Mouse (Mus musculus) lung, embryonic 15.5 days (tissue): ENCODE measurements at regions not wholly inside any gene's neighbourhood (a gene's known extent, or its start where the extent isn't known, plus 50 kb on each side); places are given as distances from the start of the nearest gene placed in this dataset.

ENCODE experiments used
- ATAC-seq: fragments of 200-750 bp; cut with Nextera tagmentation; 2 replicates; pipeline ENCODE4 v1.8.0; 2017; ENCODE audit warnings: moderate number of reproducible peaks, borderline replicate concordance; ENCODE audit not compliant: low FRiP score, low TSS enrichment; ENCODE audit errors: extremely low read depth
- H3K27ac ChIP-seq: fragments of 300-500 bp; sonication (generic); 2 replicates; pipeline ENCODE4 v1.5.1; 2015; ENCODE audit warnings: moderate library complexity, mild to moderate bottlenecking, inconsistent platforms
- H3K27me3 ChIP-seq: fragments of 300-500 bp; sonication (generic); 2 replicates; pipeline ENCODE4 v1.6.1; 2015; ENCODE audit warnings: inconsistent platforms
- H3K36me3 ChIP-seq: fragments of 300-500 bp; sonication (generic); 2 replicates; pipeline ENCODE4 v1.6.1; 2015; ENCODE audit warnings: inconsistent platforms
- H3K4me1 ChIP-seq: fragments of 300-500 bp; sonication (generic); 2 replicates; pipeline ENCODE4 v1.6.1; 2015; ENCODE audit warnings: inconsistent platforms
- H3K4me2 ChIP-seq: fragments of 300-500 bp; sonication (generic); 2 replicates; pipeline ENCODE4 v1.6.1; 2015; ENCODE audit warnings: inconsistent platforms, mild to moderate bottlenecking, moderate library complexity
- H3K4me3 ChIP-seq: fragments of 300-500 bp; sonication (generic); 2 replicates; pipeline ENCODE4 v1.5.1; 2015; ENCODE audit warnings: mild to moderate bottlenecking, inconsistent platforms
- H3K9ac ChIP-seq: fragments of 300-500 bp; sonication (generic); 2 replicates; pipeline ENCODE4 v1.6.1; 2015; ENCODE audit warnings: inconsistent platforms
- H3K9me3 ChIP-seq: fragments of 300-500 bp; sonication (generic); 2 replicates; pipeline ENCODE4 v1.6.1; 2016; ENCODE audit warnings: inconsistent platforms
- WGBS: fragments of 180-500 bp; shearing (Covaris S2); methylation state at CpG from one replicate; pipeline ENCODE4 v1.1.7; 2015; 5-methylcytosine and 5-hydroxymethylcytosine counted together

DNA sequence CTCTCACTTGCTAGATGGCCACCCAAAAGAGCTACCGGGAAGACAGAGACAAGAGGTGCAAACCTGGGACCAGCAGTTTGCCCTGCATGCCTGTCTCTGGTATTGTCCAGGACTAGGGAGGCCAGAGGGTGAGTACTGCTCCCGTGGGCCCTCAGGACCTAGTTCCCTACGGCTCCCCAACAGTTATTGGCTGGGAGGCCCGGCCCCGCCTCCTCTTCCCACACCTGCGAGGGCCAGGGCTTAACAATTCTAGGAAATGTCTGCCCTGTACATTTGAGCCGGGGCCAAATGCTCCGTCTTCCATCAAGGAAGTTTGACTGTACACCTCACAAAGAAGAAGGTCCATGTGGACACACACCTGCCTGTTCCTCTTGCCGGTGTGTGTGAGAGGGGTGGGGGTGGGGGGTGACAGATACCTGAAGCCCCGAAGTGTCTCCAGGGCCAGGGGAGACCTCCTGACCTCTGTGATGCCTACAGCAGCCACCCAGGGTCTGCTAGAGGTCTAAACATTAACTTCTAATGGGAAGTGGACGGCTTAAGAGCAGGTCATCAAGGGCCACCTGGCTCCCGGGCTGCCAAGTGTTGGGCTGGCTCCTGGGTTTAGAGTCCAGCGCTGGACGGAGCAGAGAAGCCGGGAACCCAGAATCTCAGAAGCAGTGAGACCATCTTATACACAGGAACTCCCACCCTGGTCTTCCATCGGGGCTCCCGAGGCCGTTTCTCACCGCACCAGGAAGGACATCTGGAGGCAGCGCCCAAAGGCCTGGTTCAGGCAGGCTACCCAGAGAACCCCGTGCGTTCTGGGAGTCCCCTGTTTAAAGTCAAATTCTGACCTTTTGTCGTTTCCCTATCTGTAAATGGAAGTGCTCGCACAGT, 146.5 kb downstream of the Vegfa start:
- ATAC-seq: no peak
- H3K27me3 ChIP-seq: 0 out of 2 replicates have a peak, but pooled peaks cover 5% of the 10 kb centered on the region
- no peaks in the 10 kb centered on the region for H3K9me3 ChIP-seq
- peaks cover 34% of the 10 kb centered on the region for H3K4me1 ChIP-seq
- no peaks in the 10 kb centered on the region for H3K36me3 ChIP-seq
- WGBS: 35% methylated on average over 24 of the region's 24 CpGs
- H3K9ac ChIP-seq: no peak overlapping the region
- peak overlapping the region; percentile 35 for H3K4me2 ChIP-seq
- H3K4me3 ChIP-seq: no peak overlapping the region
- peak overlapping the region; percentile 39; the same call in 1 of the 2 replicates for H3K27ac ChIP-seq

DNA sequence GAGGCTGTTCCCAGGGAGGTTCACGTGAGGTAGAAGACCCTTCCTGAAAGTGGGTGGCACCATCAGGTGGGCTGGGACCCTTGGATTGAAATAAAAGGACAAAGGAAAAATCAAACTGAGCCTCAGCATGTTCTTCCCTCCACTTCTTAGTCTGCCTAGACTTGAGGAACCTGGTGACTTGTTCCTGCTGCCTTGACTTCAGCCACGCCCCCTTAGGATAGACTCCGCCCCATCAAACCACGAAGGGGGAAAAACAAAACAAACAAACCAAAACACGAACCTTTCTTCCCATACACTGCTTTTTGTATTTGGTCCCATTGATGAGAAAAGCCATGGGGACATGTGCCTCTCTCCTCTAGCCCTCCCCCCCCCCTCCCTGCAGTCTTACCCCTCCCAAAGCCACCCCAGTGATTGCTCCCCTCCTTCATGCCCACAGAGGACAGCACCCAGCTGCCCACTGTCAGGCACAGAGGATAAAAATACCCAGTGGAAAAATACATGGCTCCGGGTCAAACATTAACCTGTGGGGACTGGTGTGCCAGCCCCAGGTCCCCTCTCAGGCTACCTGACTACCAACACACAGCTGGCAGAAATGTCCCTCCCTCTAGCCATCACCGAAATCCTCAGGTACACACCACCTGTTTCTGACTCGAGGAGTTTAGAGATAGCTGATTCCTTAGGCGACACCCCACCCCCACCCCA, 148.0 kb downstream of the Vegfa start:
- H3K9ac ChIP-seq: no peak overlapping the region
- no peak for ATAC-seq
- no peaks in the 10 kb centered on the region for H3K27me3 ChIP-seq

DNA sequence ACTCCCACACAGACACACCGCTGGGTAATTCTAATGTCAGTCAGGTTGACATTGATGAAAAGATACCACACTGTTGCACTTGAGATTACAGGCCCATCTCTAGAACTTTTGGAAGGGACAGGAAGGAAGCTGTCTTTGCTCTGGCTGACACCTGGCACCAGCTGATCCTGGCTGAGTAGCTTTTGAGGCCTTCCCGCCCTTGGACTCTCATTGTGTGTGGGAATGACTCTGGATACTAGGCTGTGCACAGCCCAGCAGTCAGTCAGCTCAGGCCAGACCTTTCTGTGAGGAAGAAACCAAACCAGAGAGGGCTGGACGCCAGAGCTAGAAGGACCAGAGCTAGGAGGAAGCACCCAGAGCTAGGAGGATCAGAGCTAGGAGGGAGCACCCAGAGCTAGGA, 149.0 kb upstream of the 1600014C23Rik start:
- no peak overlapping the region for H3K27ac ChIP-seq
- H3K36me3 ChIP-seq: no peaks in the 10 kb centered on the region
- peaks cover 4% of the 10 kb centered on the region; the same call in 1 of the 2 replicates for H3K9me3 ChIP-seq
- no peak overlapping the region for H3K4me2 ChIP-seq
- no peak for ATAC-seq
- no peak overlapping the region for H3K4me3 ChIP-seq
- H3K4me1 ChIP-seq: peaks cover 35% of the 10 kb centered on the region
- 69% methylated on average over 3 of the region's 3 CpGs for WGBS
- H3K27me3 ChIP-seq: no peaks in the 10 kb centered on the region
- no peak overlapping the region for H3K9ac ChIP-seq

More for the DNA sequence above, 148.0 kb downstream of the Vegfa start:
- Histone ChIP-seq H3K4me2 (no peak overlapping the region), H3K4me3 (no peak overlapping the region), H3K36me3 (no peaks in the 10 kb centered on the region), H3K4me1 (peaks cover 35% of the 10 kb centered on the region), H3K27ac (no peak overlapping the region), H3K9me3 (no peaks in the 10 kb centered on the region)
- WGBS: 53% methylated on average over 9 of the region's 9 CpGs

DNA sequence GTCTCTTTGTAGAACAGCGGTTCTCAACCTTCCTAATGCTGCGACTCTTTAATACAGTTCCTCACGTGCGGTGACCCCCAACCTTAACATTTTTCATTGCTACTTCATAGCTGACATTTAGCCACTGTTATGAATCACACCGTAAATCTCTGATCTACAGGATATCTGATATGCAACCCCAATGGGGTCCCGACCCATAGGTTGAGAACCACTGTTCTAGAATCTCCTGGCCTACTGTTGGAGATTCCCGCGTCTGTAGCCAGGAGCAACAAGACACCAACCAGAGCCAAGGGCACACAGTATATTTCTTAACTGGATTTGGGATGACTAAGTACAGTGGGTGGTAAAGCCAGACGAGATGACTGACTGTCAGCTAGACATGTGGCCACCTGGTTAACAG, 147.6 kb upstream of the 1600014C23Rik start:
- no peak overlapping the region for H3K9ac ChIP-seq
- peaks cover 26% of the 10 kb centered on the region for H3K4me1 ChIP-seq
- no peak overlapping the region for H3K4me2 ChIP-seq
- H3K9me3 ChIP-seq: peaks cover 4% of the 10 kb centered on the region; the same call in 1 of the 2 replicates
- 92% methylated on average over 9 of the region's 9 CpGs for WGBS
- H3K27ac ChIP-seq: no peak overlapping the region
- ATAC-seq: no peak
- H3K4me3 ChIP-seq: no peak overlapping the region
- H3K27me3 ChIP-seq: no peaks in the 10 kb centered on the region
- no peaks in the 10 kb centered on the region for H3K36me3 ChIP-seq

DNA sequence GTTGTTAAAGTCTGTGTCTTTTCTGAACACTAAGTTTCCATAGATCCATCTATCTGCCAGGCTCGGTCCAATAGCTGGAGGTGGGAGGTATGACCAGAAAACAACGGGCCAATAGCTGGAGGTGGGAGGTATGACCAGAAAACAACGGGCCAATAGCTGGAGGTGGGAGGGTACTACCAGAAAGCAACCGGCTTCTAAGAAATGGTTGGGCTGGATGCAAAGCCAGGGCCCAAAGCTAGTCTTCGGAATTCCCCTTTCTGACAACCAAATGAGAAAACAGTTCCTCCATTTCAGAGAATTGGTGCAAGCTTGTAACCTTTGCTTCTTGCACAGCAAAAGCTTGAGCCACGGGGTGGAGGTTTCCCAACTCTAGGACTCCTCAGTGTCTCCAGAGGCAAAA, 147.1 kb upstream of the 1600014C23Rik start:
- Histone ChIP-seq H3K4me3 (no peak overlapping the region), H3K4me2 (no peak overlapping the region), H3K4me1 (peaks cover 21% of the 10 kb centered on the region), H3K27me3 (no peaks in the 10 kb centered on the region), H3K36me3 (no peaks in the 10 kb centered on the region), H3K27ac (no peak overlapping the region), H3K9me3 (peaks cover 4% of the 10 kb centered on the region; the same call in 1 of the 2 replicates), H3K9ac (no peak overlapping the region)
- no peak for ATAC-seq
- WGBS: 90% methylated on average over 6 of the region's 6 CpGs

DNA sequence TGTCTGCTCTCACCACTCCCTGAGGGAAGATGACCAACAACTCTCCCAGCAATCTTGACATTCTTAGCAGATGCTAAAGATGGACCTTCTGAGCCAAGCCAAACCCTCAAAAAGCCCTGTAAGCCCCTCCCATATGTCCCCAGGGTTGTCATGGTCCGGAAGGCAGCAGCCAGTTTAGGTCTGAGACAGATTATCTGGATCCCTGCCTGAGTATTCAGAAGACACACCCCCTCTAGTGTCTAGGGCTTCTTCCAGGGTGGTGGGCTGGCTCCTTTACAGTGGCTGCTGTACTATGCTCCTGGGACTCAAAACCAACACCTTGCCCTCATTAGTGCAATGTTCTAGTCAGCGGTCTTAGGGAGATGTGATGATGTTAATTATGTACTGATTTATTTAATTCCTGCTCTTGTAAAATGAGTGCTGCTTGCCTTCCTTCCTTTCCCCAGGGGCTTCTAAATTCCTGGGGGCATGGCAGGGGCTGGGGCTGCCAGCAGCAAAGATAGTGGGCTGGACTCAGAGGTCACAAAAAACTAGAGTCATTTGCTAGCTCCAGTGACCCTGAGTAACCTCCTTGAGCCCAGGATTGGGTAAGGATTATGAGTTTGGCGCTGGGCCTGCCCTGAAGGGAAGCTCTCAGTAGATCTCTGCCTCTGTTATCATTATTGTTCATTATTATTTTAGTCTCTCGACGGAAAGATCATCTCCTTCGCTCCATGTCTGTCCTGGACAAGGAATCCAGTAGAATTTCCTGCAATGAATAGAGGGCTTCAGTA, 146.0 kb upstream of the 1600014C23Rik start:
- Histone ChIP-seq H3K4me3 (no peak overlapping the region), H3K4me1 (0 out of 2 replicates have a peak, but pooled peaks cover 14% of the 10 kb centered on the region), H3K27me3 (no peaks in the 10 kb centered on the region), H3K4me2 (no peak overlapping the region), H3K36me3 (no peaks in the 10 kb centered on the region), H3K9ac (no peak overlapping the region), H3K27ac (no peak overlapping the region), H3K9me3 (peaks cover 4% of the 10 kb centered on the region; the same call in 1 of the 2 replicates)
- peak; percentile 21; the same call in 1 of the 2 replicates for ATAC-seq
- 58% methylated on average over 6 of the region's 6 CpGs for WGBS

DNA sequence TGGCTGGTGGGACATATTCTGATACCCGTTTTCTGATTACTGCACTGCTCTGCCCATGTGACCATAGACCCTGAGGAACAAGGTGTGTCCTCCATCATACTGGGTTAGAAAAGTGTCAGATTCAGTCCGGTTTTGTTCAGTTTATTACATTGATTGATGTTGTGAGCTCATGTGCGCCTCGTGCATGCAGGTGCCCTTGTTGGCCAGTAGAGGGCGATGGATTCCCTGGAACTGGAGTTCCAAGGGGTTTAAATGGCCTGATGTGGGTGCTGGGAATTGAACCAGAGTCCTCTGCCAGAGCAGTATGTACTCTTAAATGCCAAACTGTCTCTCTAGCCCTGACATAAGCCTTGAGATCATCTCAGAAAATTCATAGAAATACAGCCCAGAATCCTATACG, 144.8 kb upstream of the 1600014C23Rik start:
- H3K27ac ChIP-seq: no peak overlapping the region
- no peak for ATAC-seq
- WGBS: 84% methylated on average over 6 of the region's 6 CpGs

DNA sequence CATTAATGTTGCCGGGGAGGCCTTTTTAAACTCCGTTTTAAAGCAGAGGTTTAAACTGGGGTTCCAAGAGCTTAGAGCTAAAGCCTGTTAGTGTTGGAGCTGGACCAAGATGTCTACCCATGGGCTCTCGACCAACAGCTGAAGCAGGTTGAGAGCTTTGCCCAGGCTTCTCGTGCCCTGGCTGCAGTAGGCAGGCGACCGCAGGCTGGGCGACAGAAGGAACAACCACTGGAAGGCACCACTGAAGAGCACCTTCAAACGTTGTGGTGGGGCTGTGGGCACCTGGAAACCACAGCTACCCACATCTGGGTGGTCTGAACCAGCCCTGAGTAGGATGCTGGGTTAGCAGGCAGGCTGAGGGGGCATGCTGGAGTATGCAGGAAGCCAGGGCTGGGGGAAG, 141.7 kb upstream of the 1600014C23Rik start:
- Histone ChIP-seq H3K4me1 (peaks cover 40% of the 10 kb centered on the region), H3K4me3 (no peak overlapping the region), H3K4me2 (no peak overlapping the region), H3K36me3 (no peaks in the 10 kb centered on the region), H3K9me3 (peaks cover 4% of the 10 kb centered on the region; the same call in 1 of the 2 replicates), H3K27ac (no peak overlapping the region), H3K9ac (no peak overlapping the region), H3K27me3 (peaks cover 25% of the 10 kb centered on the region)
- ATAC-seq: no peak
- WGBS: 81% methylated on average over 8 of the region's 8 CpGs

More for the DNA sequence above, 144.8 kb upstream of the 1600014C23Rik start:
- Histone ChIP-seq H3K4me1 (peaks cover 17% of the 10 kb centered on the region), H3K27me3 (peaks cover 10% of the 10 kb centered on the region), H3K9ac (no peak overlapping the region), H3K4me3 (no peak overlapping the region), H3K9me3 (peaks cover 4% of the 10 kb centered on the region; the same call in 1 of the 2 replicates), H3K36me3 (no peaks in the 10 kb centered on the region), H3K4me2 (no peak overlapping the region)

DNA sequence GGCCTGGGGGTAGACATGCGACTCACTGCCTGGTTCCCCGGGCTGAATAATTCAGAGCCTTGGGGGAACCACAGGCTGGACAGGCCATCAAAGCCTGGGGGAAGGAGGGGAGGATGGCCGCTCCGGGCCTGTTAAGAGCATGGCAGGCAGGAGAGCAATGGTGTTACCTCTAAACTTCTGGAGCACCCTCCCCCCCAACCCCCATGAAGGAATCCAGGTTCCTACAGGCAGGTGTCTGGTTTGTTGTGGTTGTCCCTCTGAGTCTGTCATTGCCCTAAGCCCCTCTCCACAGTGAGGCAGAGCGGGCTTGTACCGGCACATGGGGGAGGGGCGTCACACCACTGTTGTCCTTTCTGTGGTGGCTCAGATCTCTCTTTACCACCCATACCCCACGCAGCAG, 140.4 kb upstream of the 1600014C23Rik start:
- ATAC-seq: no peak
- peaks cover 4% of the 10 kb centered on the region; the same call in 1 of the 2 replicates for H3K9me3 ChIP-seq
- H3K4me2 ChIP-seq: peak overlapping the region; percentile 29
- peak overlapping the region; percentile 62 for H3K27ac ChIP-seq
- peaks cover 25% of the 10 kb centered on the region for H3K27me3 ChIP-seq
- WGBS: 30% methylated on average over 8 of the region's 8 CpGs
- peaks cover 41% of the 10 kb centered on the region for H3K4me1 ChIP-seq
- H3K36me3 ChIP-seq: no peaks in the 10 kb centered on the region
- H3K4me3 ChIP-seq: no peak overlapping the region
- no peak overlapping the region for H3K9ac ChIP-seq

DNA sequence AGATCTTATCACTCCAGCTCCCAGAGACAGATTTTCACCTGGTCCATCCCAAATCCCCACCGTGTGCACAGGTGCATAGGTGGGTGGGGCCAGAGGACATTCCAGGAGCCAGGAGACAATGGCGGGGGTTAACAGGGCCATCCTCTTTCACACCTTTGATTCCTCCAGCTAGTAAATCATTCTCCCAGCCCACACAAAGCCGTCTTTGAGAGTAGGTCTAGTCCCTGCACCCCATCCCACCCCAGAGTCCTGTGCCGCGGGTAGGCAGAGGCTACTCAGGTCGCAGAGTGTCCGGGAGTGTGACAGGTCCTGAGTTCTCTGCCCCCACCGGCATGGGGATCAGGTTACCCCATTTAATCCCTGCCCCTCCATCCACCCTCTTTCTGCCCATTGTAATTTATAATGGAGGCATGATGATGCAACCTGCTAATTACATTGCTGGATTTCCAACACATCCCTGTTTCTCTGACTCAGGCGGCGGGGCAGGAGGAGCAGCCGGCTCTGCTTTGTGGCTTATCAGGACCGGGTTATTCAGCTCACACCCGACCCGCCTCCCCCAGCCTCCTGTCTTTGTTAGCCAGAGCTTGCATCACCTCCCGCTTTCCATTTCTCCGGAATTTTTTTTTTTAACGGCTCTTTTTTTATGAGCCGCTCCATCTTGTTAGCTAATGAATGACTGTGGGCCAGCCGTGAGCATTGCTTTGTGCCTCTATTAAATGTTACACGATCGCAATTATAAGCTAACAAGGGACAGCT, 139.7 kb upstream of the 1600014C23Rik start:
- H3K9ac ChIP-seq: no peak overlapping the region
- H3K27ac ChIP-seq: peak overlapping the region; percentile 62
- H3K4me3 ChIP-seq: no peak overlapping the region
- H3K27me3 ChIP-seq: peaks cover 25% of the 10 kb centered on the region
- H3K4me1 ChIP-seq: peaks cover 43% of the 10 kb centered on the region
- H3K9me3 ChIP-seq: peaks cover under 1% of the 10 kb centered on the region; the same call in 1 of the 2 replicates
- WGBS: 6% methylated on average over 21 of the region's 21 CpGs
- no peaks in the 10 kb centered on the region for H3K36me3 ChIP-seq
- H3K4me2 ChIP-seq: peak overlapping the region; percentile 29
- peak; percentile 28; the same call in 1 of the 2 replicates for ATAC-seq
